Mouse (Mus musculus): ENCODE results near the gene Tmem95. TPM values are rescaled to one million over a fixed set of nuclear protein-coding genes. Genes with fewer than 3 reads are reported as not detected.

Tmem95 gene
- polyA plus RNA-seq, 1 experiment: not detected

- no peak for TF ChIP-seq GATA1 (IDR thresholded peaks at IDR 0.05; ENCODE audit: low read length)
Measured at GRCm38 (mm10) chr11:69913554-69914371, 35.9 kb upstream of the Tmem95 start, which contains the start of gene Gps2. Gene Gps2, plus strand, starts transcription at chr11:69913888.

GRCm38 (mm10) chr11:69912716-69913530, 35.1 kb upstream of the Tmem95 start:
- no peak for TF ChIP-seq GATA1 (IDR thresholded peaks at IDR 0.05; ENCODE audit: low read length)

- TF ChIP-seq GATA1 (IDR thresholded peaks at IDR 0.05; ENCODE audit: low read length): no peak
Measured at GRCm38 (mm10) chr11:69911701-69912100, 33.9 kb upstream of the Tmem95 start.

- TF ChIP-seq GATA1 (IDR thresholded peaks at IDR 0.05; ENCODE audit: low read length): no peak
Measured at GRCm38 (mm10) chr11:69910781-69911560, 33.2 kb upstream of the Tmem95 start.

- no peak for TF ChIP-seq GATA1 (IDR thresholded peaks at IDR 0.05; ENCODE audit: low read length)
Measured at GRCm38 (mm10) chr11:69910177-69910576, 32.4 kb upstream of the Tmem95 start.

- TF ChIP-seq GATA1 (IDR thresholded peaks at IDR 0.05; ENCODE audit: low read length): no peak
Measured at GRCm38 (mm10) chr11:69909174-69909573, 31.4 kb upstream of the Tmem95 start.

- TF ChIP-seq GATA1 (IDR thresholded peaks at IDR 0.05; ENCODE audit: low read length): no peak
Measured at GRCm38 (mm10) chr11:69908645-69909044, 30.8 kb upstream of the Tmem95 start.

- no peak for TF ChIP-seq GATA1 (IDR thresholded peaks at IDR 0.05; ENCODE audit: low read length)
Measured at GRCm38 (mm10) chr11:69904311-69904710, 26.5 kb upstream of the Tmem95 start.

GRCm38 (mm10) chr11:69902972-69903371, 25.2 kb upstream of the Tmem95 start:
- no peak for TF ChIP-seq GATA1 (IDR thresholded peaks at IDR 0.05; ENCODE audit: low read length)

- no peak for TF ChIP-seq GATA1 (IDR thresholded peaks at IDR 0.05; ENCODE audit: low read length)
Measured at GRCm38 (mm10) chr11:69901993-69902392, 24.2 kb upstream of the Tmem95 start.

- TF ChIP-seq GATA1 (IDR thresholded peaks at IDR 0.05; ENCODE audit: low read length): no peak
Measured at GRCm38 (mm10) chr11:69901406-69901846, 23.6 kb upstream of the Tmem95 start.

- no peak for TF ChIP-seq GATA1 (IDR thresholded peaks at IDR 0.05; ENCODE audit: low read length)
Measured at GRCm38 (mm10) chr11:69900471-69901405, 22.9 kb upstream of the Tmem95 start, which contains the start of the genes 2810408A11Rik and Neurl4. Gene 2810408A11Rik, minus strand, starts transcription at chr11:69900987. Gene Neurl4, plus strand, starts transcription at chr11:69901072.

GRCm38 (mm10) chr11:69899870-69900269, 22.1 kb upstream of the Tmem95 start:
- no peak for TF ChIP-seq GATA1 (IDR thresholded peaks at IDR 0.05; ENCODE audit: low read length)

- TF ChIP-seq GATA1 (IDR thresholded peaks at IDR 0.05; ENCODE audit: low read length): no peak
Measured at GRCm38 (mm10) chr11:69895291-69895690, 17.5 kb upstream of the Tmem95 start, which contains the start of gene Acap1. Gene Acap1, minus strand, starts transcription at chr11:69895539.

Measured in G1E-ER4 (cell line).